Mouse (Mus musculus): ENCODE results near the gene Sstr3. TPM values are rescaled to one million over a fixed set of nuclear protein-coding genes. Genes with fewer than 3 reads are reported as not detected.
A peak's percentile ranks its signal among the peaks of the same experiment; 100 is the strongest.

Gene Sstr3
- polyA plus RNA-seq, 1 experiment from 2014 or later, result 0.08 TPM

DNA sequence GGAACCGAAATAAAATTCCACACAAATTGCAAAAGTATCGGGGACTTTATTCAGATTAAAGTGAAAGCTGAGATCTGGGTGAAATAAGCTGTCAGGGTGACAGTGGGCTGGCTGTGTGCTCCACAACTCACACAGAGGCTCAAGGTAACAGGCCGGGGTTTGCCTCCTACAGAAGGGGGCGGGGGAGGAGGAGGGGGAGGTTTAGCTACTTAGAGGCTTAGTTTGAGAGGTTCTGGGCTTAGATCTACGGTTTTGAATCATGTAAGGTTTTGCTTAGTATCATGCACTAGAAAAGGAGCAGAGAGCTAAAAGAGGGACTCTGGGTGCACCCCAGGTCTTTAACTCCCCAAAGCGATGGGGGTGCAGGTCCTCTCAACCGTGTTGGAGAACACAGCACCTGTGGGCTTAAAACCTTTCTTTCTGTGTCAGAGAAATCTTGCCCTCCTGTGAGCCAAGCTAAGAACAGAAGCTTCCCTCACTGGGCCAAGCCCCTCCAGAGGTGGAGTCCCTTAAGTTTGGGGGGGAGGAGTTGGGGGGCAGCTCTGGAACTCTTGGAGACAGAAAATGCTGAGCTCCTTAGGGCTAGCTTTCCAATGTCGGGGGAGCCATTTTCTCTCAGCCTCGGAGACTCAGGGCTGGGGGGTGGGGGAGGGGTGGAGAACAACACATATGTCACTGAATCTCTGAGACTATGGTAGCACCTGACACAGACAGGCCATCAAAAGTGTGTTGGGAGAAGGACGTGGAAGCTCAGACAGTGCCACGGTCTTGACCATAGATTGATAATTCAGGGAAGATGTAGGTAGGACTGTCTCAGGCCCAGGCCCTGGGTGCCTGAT is 14.9 kb upstream of the Sstr3 start:
- 57% methylated on average over 11 of the region's 11 CpGs for WGBS
- H3K36me3 ChIP-seq (ENCODE audit: insufficient read depth), result no peaks in the 10 kb centered on the region
- H3K4me2 ChIP-seq, result no peak overlapping the region
- H3K9ac ChIP-seq, result no peak overlapping the region
- no peak for DNase-seq
- no peak for ATAC-seq (ENCODE audit: insufficient read depth)
- H3K9me3 ChIP-seq (ENCODE audit: low read depth, low read length), result no peaks in the 10 kb centered on the region
- no peak for TF ChIP-seq CTCF (IDR thresholded peaks at IDR 0.05; ENCODE audit: low read depth)
- no peaks in the 10 kb centered on the region for H3K4me1 ChIP-seq (ENCODE audit: insufficient read depth)
- no peaks in the 10 kb centered on the region for H3K27me3 ChIP-seq (ENCODE audit: insufficient read depth, low read length)
- H3K4me3 ChIP-seq (ENCODE audit: low read depth, low read length), result no peak overlapping the region
- H3K27ac ChIP-seq (ENCODE audit: low read depth), result no peak overlapping the region

GRCm38 (mm10) chr15:78557693-78558535 is 13.4 kb upstream of the Sstr3 start:
- no peaks in the 10 kb centered on the region; the same call in 1 of the 2 replicates for H3K9me3 ChIP-seq (ENCODE audit: low read depth, low read length)
- no peak overlapping the region for H3K9ac ChIP-seq
- H3K36me3 ChIP-seq (ENCODE audit: insufficient read depth), result no peaks in the 10 kb centered on the region
- no peaks in the 10 kb centered on the region for H3K4me1 ChIP-seq (ENCODE audit: insufficient read depth)
- DNase-seq, result no peak
- 43% methylated on average over 10 of the region's 10 CpGs for WGBS
- no peak overlapping the region for H3K27ac ChIP-seq (ENCODE audit: low read depth)
- no peaks in the 10 kb centered on the region for H3K27me3 ChIP-seq (ENCODE audit: insufficient read depth, low read length)
- H3K4me2 ChIP-seq, result no peak overlapping the region
- TF ChIP-seq CTCF (IDR thresholded peaks at IDR 0.05; ENCODE audit: low read depth), result no peak
- H3K4me3 ChIP-seq (ENCODE audit: low read depth, low read length), result no peak overlapping the region
- no peak for ATAC-seq (ENCODE audit: insufficient read depth)

DNA sequence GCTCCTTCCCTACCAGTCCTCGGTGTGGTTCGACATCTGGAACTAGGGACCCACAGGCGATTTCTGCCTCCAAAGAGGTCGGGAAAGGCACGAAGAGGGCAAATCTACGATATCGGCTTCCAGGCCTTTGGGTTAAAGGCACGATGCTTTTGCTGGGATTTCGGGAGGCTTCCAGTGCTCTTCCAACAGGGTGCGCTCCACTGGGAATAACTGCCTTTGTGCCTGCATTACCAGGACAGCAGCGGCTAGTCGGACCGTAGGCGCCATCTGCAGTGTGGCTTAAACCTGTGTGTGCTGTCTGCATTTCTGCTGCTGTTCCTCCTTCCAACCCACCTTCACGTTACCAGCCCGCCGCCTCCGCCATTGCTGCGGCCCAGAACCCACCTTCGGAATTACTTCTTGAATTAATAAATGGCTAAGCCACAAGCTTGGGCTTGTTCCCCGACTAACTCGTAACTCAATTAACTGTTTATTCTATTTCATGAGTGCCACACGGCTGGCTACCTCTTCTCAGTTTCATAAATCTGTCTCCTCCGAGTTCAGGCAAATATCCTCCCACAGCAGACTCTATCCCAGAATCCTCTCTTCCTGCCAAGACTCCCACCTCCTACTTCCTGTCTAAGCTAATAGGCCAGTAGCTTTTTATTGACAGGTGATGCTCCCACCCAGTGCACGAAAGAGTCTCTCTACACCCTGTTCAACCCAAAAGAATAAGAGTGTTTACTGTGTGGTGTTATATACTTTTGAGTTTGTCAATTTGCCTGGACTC is 10.2 kb upstream of the Sstr3 start:
- ATAC-seq (ENCODE audit: insufficient read depth), result no peak
- peaks cover 7% of the 10 kb centered on the region; the same call in 1 of the 2 replicates for H3K9me3 ChIP-seq (ENCODE audit: low read depth, low read length)
- peak overlapping the region; percentile 4; the same call in 1 of the 2 replicates for H3K4me3 ChIP-seq (ENCODE audit: low read depth, low read length)
- 60% methylated on average over 25 of the region's 25 CpGs for WGBS
- H3K9ac ChIP-seq, result no peak overlapping the region
- H3K36me3 ChIP-seq (ENCODE audit: insufficient read depth), result no peaks in the 10 kb centered on the region
- H3K4me1 ChIP-seq (ENCODE audit: insufficient read depth), result no peaks in the 10 kb centered on the region
- DNase-seq, result no peak
- no peak overlapping the region for H3K27ac ChIP-seq (ENCODE audit: low read depth)
- no peaks in the 10 kb centered on the region for H3K27me3 ChIP-seq (ENCODE audit: insufficient read depth, low read length)
- H3K4me2 ChIP-seq, result peak overlapping the region; percentile 21; the same call in 1 of the 2 replicates
- TF ChIP-seq CTCF (IDR thresholded peaks at IDR 0.05; ENCODE audit: low read depth), result peak; percentile 22; the same call in 1 of the 2 replicates

GRCm38 (mm10) chr15:78549189-78549734 is 4.8 kb upstream of the Sstr3 start:
- H3K4me2 ChIP-seq, result no peak overlapping the region
- no peak for ATAC-seq (ENCODE audit: insufficient read depth)
- H3K27me3 ChIP-seq (ENCODE audit: insufficient read depth, low read length), result no peaks in the 10 kb centered on the region
- no peak for TF ChIP-seq CTCF (IDR thresholded peaks at IDR 0.05; ENCODE audit: low read depth)
- WGBS, result 62% methylated on average over 4 of the region's 4 CpGs
- H3K36me3 ChIP-seq (ENCODE audit: insufficient read depth), result no peaks in the 10 kb centered on the region
- H3K9ac ChIP-seq, result no peak overlapping the region
- no peak overlapping the region for H3K4me3 ChIP-seq (ENCODE audit: low read depth, low read length)
- no peak overlapping the region for H3K27ac ChIP-seq (ENCODE audit: low read depth)
- no peaks in the 10 kb centered on the region for H3K4me1 ChIP-seq (ENCODE audit: insufficient read depth)
- H3K9me3 ChIP-seq (ENCODE audit: low read depth, low read length), result peaks cover 7% of the 10 kb centered on the region; the same call in 1 of the 2 replicates
- DNase-seq, result no peak

- no peak for TF ChIP-seq CTCF (IDR thresholded peaks at IDR 0.05; ENCODE audit: low read depth)
- Histone ChIP-seq H3K4me2 (no peak overlapping the region), H3K36me3 (ENCODE audit: insufficient read depth) (no peaks in the 10 kb centered on the region), H3K4me1 (ENCODE audit: insufficient read depth) (no peaks in the 10 kb centered on the region), H3K9ac (no peak overlapping the region), H3K4me3 (ENCODE audit: low read depth, low read length) (no peak overlapping the region), H3K27me3 (ENCODE audit: insufficient read depth, low read length) (no peaks in the 10 kb centered on the region), H3K27ac (ENCODE audit: low read depth) (no peak overlapping the region), H3K9me3 (ENCODE audit: low read depth, low read length) (peaks cover 7% of the 10 kb centered on the region; the same call in 1 of the 2 replicates)
- 39% methylated on average over 8 of the region's 8 CpGs for WGBS
- ATAC-seq (ENCODE audit: insufficient read depth), result no peak
- no peak for DNase-seq
Observed at GRCm38 (mm10) chr15:78548711-78549110, 4.2 kb upstream of the Sstr3 start.

GRCm38 (mm10) chr15:78548336-78548665 is 3.8 kb upstream of the Sstr3 start:
- 27% methylated on average over 3 of the region's 3 CpGs for WGBS
- Histone ChIP-seq H3K4me1 (ENCODE audit: insufficient read depth) (no peaks in the 10 kb centered on the region), H3K27ac (ENCODE audit: low read depth) (no peak overlapping the region), H3K9ac (no peak overlapping the region), H3K27me3 (ENCODE audit: insufficient read depth, low read length) (no peaks in the 10 kb centered on the region), H3K4me2 (no peak overlapping the region), H3K4me3 (ENCODE audit: low read depth, low read length) (no peak overlapping the region), H3K9me3 (ENCODE audit: low read depth, low read length) (peaks cover 7% of the 10 kb centered on the region; the same call in 1 of the 2 replicates), H3K36me3 (ENCODE audit: insufficient read depth) (no peaks in the 10 kb centered on the region)
- ATAC-seq (ENCODE audit: insufficient read depth) (no peak), DNase-seq (no peak)
- no peak for TF ChIP-seq CTCF (IDR thresholded peaks at IDR 0.05; ENCODE audit: low read depth)
